11 mouse cellular contexts compared by ENCODE assay signal in the genomic region with DNA sequence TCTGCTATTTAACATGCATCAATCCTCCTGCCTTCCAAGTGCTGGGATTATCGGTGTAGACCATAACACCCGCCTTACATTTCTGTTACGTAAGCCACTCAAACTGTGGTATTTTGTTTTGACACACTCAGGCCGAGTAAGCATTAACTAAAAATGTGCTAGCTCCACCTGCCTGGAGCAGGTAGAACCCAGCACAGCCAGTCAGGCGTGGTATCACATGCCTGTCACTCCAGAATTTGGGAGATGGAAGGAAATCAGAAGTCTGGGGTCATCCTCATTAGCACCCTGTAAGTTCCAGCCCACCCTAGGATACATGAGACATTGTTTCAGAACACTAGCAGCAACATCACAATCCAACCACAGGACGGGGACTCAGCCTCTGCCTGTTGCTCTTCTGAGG.
"Had no signal": no experiment of that assay in that cellular context is flagged by ENCODE, and none has a peak within 500 bp of the region (broad histone marks: within the 10 kb centered on the region; RNA-seq: fewer than 3 reads in every experiment).

No protein-coding gene starts in this region.

- DNase-seq: layer of hippocampus, adult 9-11 months; liver; lung, adult 18-20 months; lung, postnatal 10 days; lung, postnatal 36 days; retina, postnatal 1 day; right cerebral cortex, postnatal 25 days; spleen, adult 18-20 months; thymus, adult 2 months; thymus, postnatal 14 days; thymus, postnatal 4 days had no signal
